Mouse (Mus musculus) intestine, embryonic 15.5 days (tissue): ENCODE measurements around the gene Tacr1. TPM values are rescaled to one million over a fixed set of nuclear protein-coding genes. Genes with fewer than 3 reads are reported as not detected.

ENCODE experiments used
- ATAC-seq: fragments of 200-750 bp; cut with Nextera tagmentation; 2 replicates; pipeline ENCODE4 v1.8.0; 2017; ENCODE audit warnings: moderate TSS enrichment, moderate library complexity
- H3K27ac ChIP-seq: fragments of 300-500 bp; sonication (generic); 2 replicates; pipeline ENCODE4 v1.5.1; 2015; ENCODE audit warnings: mild to moderate bottlenecking, inconsistent platforms
- H3K27me3 ChIP-seq: fragments of 300-500 bp; sonication (generic); replicated peaks from 2 replicates; pipeline ENCODE4 v1.6.1; 2015; ENCODE audit warnings: inconsistent platforms
- H3K36me3 ChIP-seq: fragments of 300-500 bp; sonication (generic); 2 replicates; pipeline ENCODE4 v1.6.1; 2015; ENCODE audit warnings: inconsistent platforms
- H3K4me1 ChIP-seq: fragments of 300-500 bp; sonication (generic); replicated peaks from 2 replicates; pipeline ENCODE4 v1.6.1; 2015; ENCODE audit warnings: inconsistent platforms
- H3K4me2 ChIP-seq: fragments of 300-500 bp; sonication (generic); replicated peaks from 2 replicates; pipeline ENCODE4 v1.6.1; 2015; ENCODE audit warnings: mild to moderate bottlenecking, inconsistent platforms
- H3K4me3 ChIP-seq: fragments of 300-500 bp; sonication (generic); replicated peaks from 2 replicates; pipeline ENCODE4 v1.5.1; 2015; ENCODE audit warnings: inconsistent platforms
- H3K9ac ChIP-seq: fragments of 300-500 bp; sonication (generic); 2 replicates; pipeline ENCODE4 v1.6.1; 2015; ENCODE audit warnings: inconsistent platforms
- H3K9me3 ChIP-seq: fragments of 300-500 bp; sonication (generic); 2 replicates; pipeline ENCODE4 v1.6.1; 2016; ENCODE audit warnings: inconsistent platforms
- WGBS: fragments of 180-500 bp; shearing (Covaris S2); methylation state at CpG from one replicate; pipeline ENCODE4 v1.1.7; 2015; 5-methylcytosine and 5-hydroxymethylcytosine counted together
- polyA plus RNA-seq: library from polyadenylated mRNA; unstranded; fragments of >200 nt; fragmentation: Nextera tagmentation; extraction: Ambion mirVana; gene quantifications from 2 replicates; pipeline ENCODE4 v1.2.1, GENCODE M21; 2015

The Tacr1 gene
- polyA plus RNA-seq, 1 experiment from 2014 or later = 1.4 TPM

DNA sequence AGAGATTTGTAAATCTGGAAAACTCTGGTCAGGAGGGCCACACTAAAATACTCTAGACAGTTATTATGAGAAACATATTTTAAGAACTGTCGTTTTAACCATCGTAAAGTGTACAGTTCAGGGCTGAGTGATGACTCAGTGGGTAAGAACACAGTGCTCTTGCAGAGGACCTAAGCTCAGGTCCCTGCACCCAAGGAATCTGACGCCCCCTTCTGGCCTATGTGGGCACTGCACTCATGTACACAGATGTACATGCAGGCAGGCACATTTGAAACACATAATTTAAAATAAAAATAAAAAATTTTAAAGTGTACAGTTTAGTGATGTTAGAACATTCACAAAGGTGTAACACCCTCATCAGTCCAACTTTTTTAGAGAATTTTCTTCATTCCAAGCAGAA is 147.1 kb downstream of the Tacr1 start:
- Histone ChIP-seq H3K9me3 (no peaks in the 10 kb centered on the region), H3K36me3 (no peaks in the 10 kb centered on the region), H3K9ac (no peak overlapping the region), H3K4me1 (no peaks in the 10 kb centered on the region), H3K4me2 (no peak overlapping the region), H3K4me3 (no peak overlapping the region), H3K27ac (no peak overlapping the region), H3K27me3 (no peaks in the 10 kb centered on the region)
- ATAC-seq = no peak
- WGBS = 41% methylated on average over 3 of the region's 3 CpGs

GRCm38 (mm10) chr6:82575445-82575844 is 173.3 kb downstream of the Tacr1 start:
- H3K4me3 ChIP-seq = no peak overlapping the region
- no peak overlapping the region for H3K4me2 ChIP-seq
- WGBS = 72% methylated on average over 5 of the region's 5 CpGs
- no peak overlapping the region for H3K27ac ChIP-seq
- H3K36me3 ChIP-seq = no peaks in the 10 kb centered on the region
- H3K9ac ChIP-seq = no peak overlapping the region
- no peaks in the 10 kb centered on the region for H3K4me1 ChIP-seq
- H3K27me3 ChIP-seq = no peaks in the 10 kb centered on the region
- no peak for ATAC-seq
- no peaks in the 10 kb centered on the region for H3K9me3 ChIP-seq

GRCm38 (mm10) chr6:82585396-82585795 is 183.3 kb downstream of the Tacr1 start:
- ATAC-seq = no peak
- no peak overlapping the region for H3K27ac ChIP-seq
- no peaks in the 10 kb centered on the region for H3K9me3 ChIP-seq
- H3K4me1 ChIP-seq = no peaks in the 10 kb centered on the region
- H3K4me2 ChIP-seq = no peak overlapping the region
- H3K4me3 ChIP-seq = no peak overlapping the region
- H3K36me3 ChIP-seq = no peaks in the 10 kb centered on the region
- WGBS = 64% methylated on average over 6 of the region's 6 CpGs
- no peaks in the 10 kb centered on the region for H3K27me3 ChIP-seq
- H3K9ac ChIP-seq = no peak overlapping the region

DNA sequence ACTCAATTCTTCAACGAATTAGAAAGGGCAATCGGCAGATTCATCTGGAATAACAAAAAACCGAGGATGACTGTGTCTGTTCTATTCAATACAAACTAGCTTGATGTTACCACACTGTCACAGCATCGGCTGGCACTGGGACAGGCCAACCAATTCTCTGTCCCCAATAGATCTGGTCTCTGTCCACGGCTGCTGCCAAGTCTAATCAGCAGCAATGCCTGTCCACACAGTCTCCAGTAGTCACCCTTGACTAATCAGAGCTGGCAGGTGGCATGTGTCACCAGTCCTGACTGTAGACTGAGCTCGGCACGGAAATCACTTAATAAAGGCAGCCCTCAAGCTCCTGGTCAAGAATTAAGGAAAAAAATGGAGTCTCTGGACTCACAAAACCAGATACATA is 187.3 kb downstream of the Tacr1 start:
- Histone ChIP-seq H3K4me2 (no peak overlapping the region), H3K4me1 (no peaks in the 10 kb centered on the region), H3K9ac (no peak overlapping the region), H3K4me3 (no peak overlapping the region), H3K9me3 (no peaks in the 10 kb centered on the region), H3K27me3 (no peaks in the 10 kb centered on the region), H3K27ac (no peak overlapping the region), H3K36me3 (no peaks in the 10 kb centered on the region)
- ATAC-seq = no peak
- 93% methylated on average over 7 of the region's 7 CpGs for WGBS

DNA sequence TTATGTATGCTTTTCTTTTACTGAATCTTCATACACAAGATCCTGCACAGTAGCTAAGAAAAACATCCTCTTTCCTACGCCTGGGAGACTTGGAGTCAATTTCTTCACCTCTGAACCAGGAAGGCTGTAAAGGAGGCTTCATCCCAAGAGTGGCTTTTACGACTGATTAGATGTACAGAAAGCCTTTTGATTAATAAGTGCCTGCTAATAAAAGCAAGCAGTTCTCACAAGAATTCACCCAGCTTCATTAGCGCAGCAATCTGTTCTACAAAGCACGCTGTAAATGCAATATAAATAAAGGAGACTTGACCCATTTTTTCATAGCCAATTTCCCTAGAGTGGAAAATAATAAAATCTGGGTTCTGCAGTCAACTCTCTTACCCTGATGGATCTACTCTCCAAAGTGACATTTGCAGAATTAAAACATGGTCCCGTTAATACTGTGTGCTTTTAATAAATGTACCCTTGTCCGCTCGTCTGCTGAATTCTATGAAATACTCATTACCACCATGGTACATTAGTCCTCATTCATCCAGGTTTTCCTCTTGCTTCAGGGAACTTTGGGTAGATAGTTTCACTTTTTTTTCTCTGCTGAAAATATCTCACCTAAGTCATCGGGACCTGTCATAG is 193.4 kb downstream of the Tacr1 start:
- H3K27me3 ChIP-seq = no peaks in the 10 kb centered on the region
- H3K9me3 ChIP-seq = no peaks in the 10 kb centered on the region
- no peak for ATAC-seq
- no peak overlapping the region for H3K9ac ChIP-seq
- WGBS = 62% methylated on average over 8 of the region's 8 CpGs
- H3K4me2 ChIP-seq = no peak overlapping the region
- no peaks in the 10 kb centered on the region for H3K4me1 ChIP-seq
- no peak overlapping the region for H3K27ac ChIP-seq
- no peaks in the 10 kb centered on the region for H3K36me3 ChIP-seq
- no peak overlapping the region for H3K4me3 ChIP-seq

DNA sequence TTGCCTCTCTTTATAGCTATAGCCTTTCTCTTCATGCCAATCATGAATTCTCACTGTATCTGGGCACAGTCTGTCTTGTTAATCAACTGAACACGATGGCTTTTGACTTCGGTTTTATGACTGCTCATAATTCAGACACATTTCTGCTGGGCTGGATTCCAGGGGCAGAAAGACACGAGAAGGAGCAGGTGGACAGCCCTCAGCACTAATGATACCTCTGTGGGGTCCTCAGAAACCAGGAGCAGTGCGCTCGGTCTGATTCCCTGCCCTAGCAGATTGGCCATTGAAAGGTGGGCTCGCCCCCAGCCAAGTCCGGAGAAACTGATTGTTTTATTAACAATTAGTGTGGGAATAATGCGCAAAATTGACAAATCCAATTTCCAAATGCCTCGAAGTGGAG is 201.1 kb downstream of the Tacr1 start:
- ATAC-seq = no peak
- 82% methylated on average over 9 of the region's 9 CpGs for WGBS
- Histone ChIP-seq H3K4me2 (no peak overlapping the region), H3K27me3 (no peaks in the 10 kb centered on the region), H3K27ac (no peak overlapping the region), H3K9ac (no peak overlapping the region), H3K4me3 (no peak overlapping the region), H3K9me3 (no peaks in the 10 kb centered on the region), H3K4me1 (no peaks in the 10 kb centered on the region), H3K36me3 (no peaks in the 10 kb centered on the region)

DNA sequence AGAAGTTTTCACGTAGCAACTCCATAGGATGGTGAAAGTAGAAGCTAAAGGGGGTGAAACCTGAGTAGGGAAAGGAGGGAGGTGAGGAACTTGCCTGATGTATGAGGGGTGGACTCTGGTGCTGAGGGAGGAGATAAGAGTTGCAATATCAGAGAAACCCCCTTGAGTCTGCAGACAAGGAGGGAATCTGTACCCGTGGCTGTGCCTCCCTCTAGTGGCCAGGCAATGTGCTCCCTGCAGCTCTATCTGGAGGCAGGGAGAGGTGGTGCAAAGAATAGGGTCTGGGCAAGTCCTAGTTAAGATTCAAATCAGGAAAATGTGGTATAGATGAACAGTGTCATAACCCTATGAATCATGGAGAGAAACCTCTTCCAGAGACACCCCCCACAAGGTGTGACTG is 201.5 kb downstream of the Tacr1 start:
- WGBS = 39% methylated on average over 2 of the region's 2 CpGs
- no peak overlapping the region for H3K27ac ChIP-seq
- no peak for ATAC-seq

DNA sequence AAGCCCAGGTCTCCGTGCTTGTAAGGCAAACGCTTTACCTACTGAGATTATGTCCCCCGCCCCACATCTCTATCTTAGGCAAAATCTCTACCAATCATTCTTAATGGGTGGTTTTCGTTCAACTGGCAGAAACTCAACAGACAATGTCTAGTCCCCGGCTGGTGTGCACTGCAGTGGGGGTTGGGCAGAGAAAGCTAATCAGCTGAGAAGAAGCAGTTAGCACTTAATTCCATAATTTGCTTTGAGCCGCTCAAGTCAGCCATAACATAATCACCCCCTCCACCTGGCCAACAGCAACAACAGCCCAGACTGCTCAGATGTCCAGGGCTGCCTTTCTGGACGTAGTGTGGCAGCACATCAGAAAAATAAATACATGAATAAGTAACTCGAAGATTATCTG is 202.7 kb downstream of the Tacr1 start:
- 66% methylated on average over 8 of the region's 8 CpGs for WGBS
- Histone ChIP-seq H3K9me3 (no peaks in the 10 kb centered on the region), H3K27ac (no peak overlapping the region)

More for the DNA sequence above, 201.5 kb downstream of the Tacr1 start:
- Histone ChIP-seq H3K4me3 (no peak overlapping the region), H3K9me3 (no peaks in the 10 kb centered on the region), H3K4me2 (no peak overlapping the region), H3K27me3 (no peaks in the 10 kb centered on the region), H3K36me3 (no peaks in the 10 kb centered on the region), H3K9ac (no peak overlapping the region), H3K4me1 (no peaks in the 10 kb centered on the region)

GRCm38 (mm10) chr6:82608756-82609155 is 206.6 kb downstream of the Tacr1 start:
- Histone ChIP-seq H3K27ac (no peak overlapping the region), H3K4me1 (no peaks in the 10 kb centered on the region), H3K36me3 (no peaks in the 10 kb centered on the region), H3K9me3 (no peaks in the 10 kb centered on the region), H3K27me3 (no peaks in the 10 kb centered on the region), H3K4me3 (no peak overlapping the region), H3K9ac (no peak overlapping the region), H3K4me2 (no peak overlapping the region)
- ATAC-seq = no peak
- 93% methylated on average over 4 of the region's 4 CpGs for WGBS

More for the DNA sequence above, 202.7 kb downstream of the Tacr1 start:
- H3K4me2 ChIP-seq = no peak overlapping the region
- no peak overlapping the region for H3K9ac ChIP-seq
- no peak overlapping the region for H3K4me3 ChIP-seq
- H3K4me1 ChIP-seq = no peaks in the 10 kb centered on the region
- no peaks in the 10 kb centered on the region for H3K27me3 ChIP-seq
- no peaks in the 10 kb centered on the region for H3K36me3 ChIP-seq
- no peak for ATAC-seq

DNA sequence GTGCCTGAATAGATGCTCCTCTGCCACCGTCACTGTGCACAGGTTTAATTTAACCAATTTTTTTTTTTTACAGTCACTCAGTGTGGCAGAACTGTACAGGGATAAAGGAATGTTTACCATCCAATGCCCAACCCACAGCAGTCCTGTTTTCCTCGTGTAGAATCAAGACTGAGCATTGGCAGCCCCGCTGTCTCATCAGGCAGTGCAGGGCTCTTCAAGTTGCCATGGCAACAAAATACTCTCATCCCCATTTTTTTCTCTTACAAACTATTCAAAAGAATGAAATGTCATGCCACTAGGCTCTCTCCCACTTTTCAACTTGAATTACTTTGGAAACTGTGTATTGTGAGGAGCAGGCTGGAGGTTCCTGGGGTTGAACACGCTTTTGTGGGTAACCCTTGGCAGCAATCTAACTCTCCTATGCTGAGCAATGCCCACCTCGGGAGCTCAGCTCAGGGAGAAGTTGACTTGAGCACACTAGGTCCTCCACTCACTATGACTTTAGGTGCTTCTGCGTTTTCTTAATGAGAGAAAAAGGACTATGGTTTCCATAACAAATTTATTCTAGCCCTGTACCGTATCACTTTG is 207.3 kb downstream of the Tacr1 start:
- H3K4me2 ChIP-seq = no peak overlapping the region
- no peaks in the 10 kb centered on the region for H3K36me3 ChIP-seq
- ATAC-seq = no peak
- no peak overlapping the region for H3K9ac ChIP-seq
- no peaks in the 10 kb centered on the region for H3K9me3 ChIP-seq
- no peaks in the 10 kb centered on the region for H3K4me1 ChIP-seq
- H3K27ac ChIP-seq = no peak overlapping the region
- WGBS = 83% methylated on average over 7 of the region's 7 CpGs
- no peaks in the 10 kb centered on the region for H3K27me3 ChIP-seq
- no peak overlapping the region for H3K4me3 ChIP-seq
